Mouse (Mus musculus): ENCODE measurements around the gene Ppp1r18. TPM values are rescaled to one million over a fixed set of nuclear protein-coding genes. Genes with fewer than 3 reads are reported as not detected.

Gene Ppp1r18
- polyA plus RNA-seq, 1 experiment from 2014 or later = 12.4 TPM

DNA sequence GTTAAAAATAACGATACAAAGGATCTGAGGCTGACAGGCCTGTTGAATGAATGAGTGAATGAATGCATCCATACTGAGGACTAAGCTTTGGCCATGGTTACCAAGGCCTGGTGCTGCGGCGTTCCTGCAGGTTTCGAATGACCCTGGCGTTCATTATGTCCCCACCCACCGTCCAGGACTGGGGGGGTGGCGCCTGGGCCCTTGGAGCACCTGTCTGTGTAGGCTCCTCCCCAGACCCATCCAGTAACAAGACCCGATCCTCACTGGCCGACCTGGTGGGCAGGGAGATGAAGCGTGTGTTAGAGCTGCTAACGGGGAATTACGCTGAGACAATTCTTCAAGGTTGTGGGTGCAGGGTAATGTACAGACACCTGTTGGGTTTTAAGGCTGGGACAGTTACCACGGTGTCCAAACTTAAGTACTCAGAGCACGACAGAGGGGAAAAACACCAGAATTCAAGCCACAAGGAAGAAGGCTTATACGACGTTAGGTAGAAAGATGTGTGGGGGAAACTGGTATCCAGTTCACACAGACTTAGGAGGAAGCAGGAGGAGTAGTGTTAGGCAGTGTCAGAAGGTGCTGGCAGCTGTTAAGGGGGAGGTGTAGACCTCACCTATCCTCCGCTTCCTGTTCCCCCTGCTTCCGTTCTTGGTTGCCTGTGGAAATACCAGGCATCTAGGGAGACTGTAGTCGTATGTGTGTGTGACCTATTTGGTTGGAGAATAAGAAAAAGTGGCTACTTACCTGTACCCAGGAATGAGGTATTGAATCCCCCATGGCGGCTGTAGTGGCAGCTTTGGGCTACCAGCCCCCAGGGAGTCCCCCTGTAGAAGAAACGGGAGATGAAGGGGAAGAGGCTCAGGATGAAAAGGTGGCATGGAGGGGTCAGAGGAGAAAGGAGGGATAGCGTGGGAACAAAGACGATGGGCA lies 32.5 kb downstream of the Ppp1r18 start:
- H3K27ac ChIP-seq (replicated peaks) = peak overlapping the region; percentile 86
- H3K4me1 ChIP-seq (replicated peaks) = peaks cover 45% of the 10 kb centered on the region
- peak; percentile 48 for ATAC-seq (ENCODE audit: insufficient read depth)
- no peaks in the 10 kb centered on the region for H3K9me3 ChIP-seq (replicated peaks)
- peaks cover 17% of the 10 kb centered on the region for H3K36me3 ChIP-seq (replicated peaks)
- H3K27me3 ChIP-seq = no peaks in the 10 kb centered on the region
- H3K4me3 ChIP-seq (replicated peaks) = peak overlapping the region; percentile 95
- WGBS (ENCODE audit: insufficient replicate concordance) = 33% methylated on average over 23 of the region's 23 CpGs
- peak overlapping the region; percentile 98 for H3K4me2 ChIP-seq
- peak overlapping the region; percentile 93 for H3K9ac ChIP-seq

GRCm38 (mm10) chr17:35900636-35901035 lies 35.2 kb downstream of the Ppp1r18 start:
- no peak overlapping the region for H3K9ac ChIP-seq
- H3K36me3 ChIP-seq (replicated peaks) = peaks cover 10% of the 10 kb centered on the region; the same call in 1 of the 2 replicates
- peaks cover 50% of the 10 kb centered on the region for H3K4me1 ChIP-seq (replicated peaks)
- no peak overlapping the region for H3K4me3 ChIP-seq (replicated peaks)
- H3K27ac ChIP-seq (replicated peaks) = no peak overlapping the region; the same call in 1 of the 2 replicates
- ATAC-seq (ENCODE audit: insufficient read depth) = no peak
- H3K9me3 ChIP-seq (replicated peaks) = no peaks in the 10 kb centered on the region
- 22% methylated on average over 3 of the region's 3 CpGs for WGBS (ENCODE audit: insufficient replicate concordance)
- H3K4me2 ChIP-seq = no peak overlapping the region
- H3K27me3 ChIP-seq = no peaks in the 10 kb centered on the region

- ATAC-seq (ENCODE audit: insufficient read depth) = no peak
- Histone ChIP-seq H3K27me3 (no peaks in the 10 kb centered on the region), H3K36me3 (replicated peaks) (peaks cover 29% of the 10 kb centered on the region), H3K4me3 (replicated peaks) (no peak overlapping the region), H3K9me3 (replicated peaks) (no peaks in the 10 kb centered on the region), H3K9ac (no peak overlapping the region), H3K4me2 (no peak overlapping the region), H3K27ac (replicated peaks) (no peak overlapping the region), H3K4me1 (replicated peaks) (peaks cover 31% of the 10 kb centered on the region)
- 61% methylated on average over 9 of the region's 9 CpGs for WGBS (ENCODE audit: insufficient replicate concordance)
These were observed 38.1 kb downstream of the Ppp1r18 start for GRCm38 (mm10) chr17:35903343-35903991.

DNA sequence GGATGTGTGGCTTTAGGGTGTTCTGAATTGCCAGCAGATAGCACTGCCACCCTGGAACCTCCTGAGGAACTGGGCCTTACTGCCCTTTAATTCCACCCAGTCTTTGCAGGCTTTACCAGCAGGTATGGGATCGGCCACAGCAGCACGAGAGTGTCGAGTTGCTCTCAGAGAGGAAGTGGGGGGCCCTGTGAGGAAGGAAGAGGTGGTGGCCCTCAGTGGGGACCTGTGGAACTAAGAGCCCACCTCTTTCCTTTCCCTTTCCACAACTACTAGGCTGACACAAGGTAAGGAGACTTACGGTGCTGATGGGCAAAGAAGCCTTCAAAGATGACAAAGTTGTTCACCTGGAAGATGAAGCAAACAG lies 38.6 kb downstream of the Ppp1r18 start:
- no peaks in the 10 kb centered on the region for H3K9me3 ChIP-seq (replicated peaks)
- peaks cover 29% of the 10 kb centered on the region for H3K36me3 ChIP-seq (replicated peaks)
- 0 out of 2 replicates have a peak overlapping the region, but pooled peaks have one; percentile 24 for H3K27ac ChIP-seq (replicated peaks)
- peaks cover 36% of the 10 kb centered on the region for H3K4me1 ChIP-seq (replicated peaks)
- no peak overlapping the region for H3K9ac ChIP-seq
- H3K27me3 ChIP-seq = no peaks in the 10 kb centered on the region
- H3K4me3 ChIP-seq (replicated peaks) = no peak overlapping the region
- H3K4me2 ChIP-seq = no peak overlapping the region
- ATAC-seq (ENCODE audit: insufficient read depth) = no peak
- WGBS (ENCODE audit: insufficient replicate concordance) = 37% methylated on average over 4 of the region's 4 CpGs

- 77% methylated on average over 1 of the region's 1 CpGs for WGBS (ENCODE audit: insufficient replicate concordance)
- ATAC-seq (ENCODE audit: insufficient read depth) = no peak
- no peak overlapping the region for H3K4me2 ChIP-seq
- H3K9ac ChIP-seq = no peak overlapping the region
- H3K27me3 ChIP-seq = no peaks in the 10 kb centered on the region
- H3K4me3 ChIP-seq (replicated peaks) = no peak overlapping the region
- H3K9me3 ChIP-seq (replicated peaks) = no peaks in the 10 kb centered on the region
- H3K4me1 ChIP-seq (replicated peaks) = peaks cover 41% of the 10 kb centered on the region
- no peak overlapping the region for H3K27ac ChIP-seq (replicated peaks)
- H3K36me3 ChIP-seq (replicated peaks) = peaks cover 29% of the 10 kb centered on the region
These were observed 40.2 kb downstream of the Ppp1r18 start for GRCm38 (mm10) chr17:35905587-35905986.

GRCm38 (mm10) chr17:35907609-35908008 lies 42.2 kb downstream of the Ppp1r18 start:
- no peaks in the 10 kb centered on the region for H3K27me3 ChIP-seq
- no peaks in the 10 kb centered on the region for H3K9me3 ChIP-seq (replicated peaks)
- no peak overlapping the region for H3K4me2 ChIP-seq
- 49% methylated on average over 2 of the region's 2 CpGs for WGBS (ENCODE audit: insufficient replicate concordance)
- H3K36me3 ChIP-seq (replicated peaks) = peaks cover 48% of the 10 kb centered on the region
- no peak overlapping the region for H3K4me3 ChIP-seq (replicated peaks)
- H3K4me1 ChIP-seq (replicated peaks) = peaks cover 48% of the 10 kb centered on the region
- no peak overlapping the region for H3K27ac ChIP-seq (replicated peaks)
- ATAC-seq (ENCODE audit: insufficient read depth) = no peak
- no peak overlapping the region for H3K9ac ChIP-seq

DNA sequence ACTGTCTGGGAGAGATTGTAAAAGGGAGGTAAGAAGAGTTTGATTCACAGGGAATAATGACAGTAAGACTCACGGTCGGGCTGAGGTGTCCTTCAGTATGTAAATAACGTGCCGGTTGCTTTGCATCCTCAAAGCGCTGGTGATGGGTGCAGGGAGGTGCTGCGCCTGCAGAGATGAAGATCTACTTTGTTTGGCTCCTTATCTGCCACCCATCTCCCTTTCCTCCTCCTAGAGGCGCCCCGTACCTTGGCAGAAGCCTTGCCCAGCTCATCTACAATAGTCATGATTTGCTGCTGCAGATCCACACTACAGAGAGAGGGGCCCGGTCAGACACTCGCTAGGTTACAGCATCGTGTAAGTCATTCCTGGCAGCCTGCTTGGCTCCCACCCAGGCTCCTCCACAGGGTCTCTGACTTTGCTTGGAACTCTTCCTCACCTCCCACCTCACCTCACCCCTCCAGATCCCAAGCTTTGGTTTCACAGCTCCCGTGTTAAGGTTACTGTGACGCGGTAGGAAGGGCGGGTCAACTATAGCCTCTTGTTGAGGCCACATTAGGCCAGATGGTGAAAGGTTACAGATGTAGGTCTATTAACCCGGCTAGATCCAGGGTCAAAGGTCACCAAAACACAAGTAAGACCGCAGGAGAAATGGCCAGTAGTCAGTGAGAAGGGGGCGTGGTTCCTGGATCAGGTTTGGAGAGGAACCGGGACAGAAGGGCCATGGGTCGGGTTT lies 44.0 kb downstream of the Ppp1r18 start:
- peaks cover 57% of the 10 kb centered on the region for H3K36me3 ChIP-seq (replicated peaks)
- no peaks in the 10 kb centered on the region for H3K9me3 ChIP-seq (replicated peaks)
- no peaks in the 10 kb centered on the region for H3K27me3 ChIP-seq
- H3K4me2 ChIP-seq = peak overlapping the region; percentile 92
- peak overlapping the region; percentile 71 for H3K9ac ChIP-seq
- H3K27ac ChIP-seq (replicated peaks) = peak overlapping the region; percentile 80
- peaks cover 55% of the 10 kb centered on the region for H3K4me1 ChIP-seq (replicated peaks)
- peak overlapping the region; percentile 77 for H3K4me3 ChIP-seq (replicated peaks)
- ATAC-seq (ENCODE audit: insufficient read depth) = peak; percentile 55
- 27% methylated on average over 20 of the region's 20 CpGs for WGBS (ENCODE audit: insufficient replicate concordance)

- ATAC-seq (ENCODE audit: insufficient read depth) = peak; percentile 73
- WGBS (ENCODE audit: insufficient replicate concordance) = 1% methylated on average over 25 of the region's 25 CpGs
These were observed 44.6 kb downstream of the Ppp1r18 start, which contains the start of gene Atat1 for GRCm38 (mm10) chr17:35909919-35910369. Gene Atat1 (minus strand): TSS chr17:35910075.

DNA sequence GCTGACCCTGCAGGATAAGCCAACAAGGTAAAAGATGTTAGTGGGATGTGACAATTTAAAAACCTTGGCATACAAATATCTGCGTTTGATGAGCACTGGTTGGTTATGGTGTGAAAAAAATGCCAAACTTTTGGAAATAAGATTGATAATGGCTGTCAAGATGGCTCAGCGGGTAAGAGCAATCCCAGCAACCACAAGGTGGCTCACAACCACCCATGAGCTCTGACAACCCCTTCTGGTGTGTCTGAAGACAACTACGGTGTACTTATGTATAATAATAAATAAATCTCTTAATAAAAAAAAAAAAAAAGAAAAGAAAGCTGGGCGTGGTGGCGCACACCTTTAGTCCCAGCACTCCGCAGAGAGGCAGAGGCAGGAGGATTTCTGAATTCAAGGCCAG lies 49.6 kb downstream of the Ppp1r18 start:
- no peaks in the 10 kb centered on the region for H3K9me3 ChIP-seq (replicated peaks)
- ATAC-seq (ENCODE audit: insufficient read depth) = no peak
- H3K9ac ChIP-seq = no peak overlapping the region; the same call in 1 of the 2 replicates
- H3K4me1 ChIP-seq (replicated peaks) = peaks cover 60% of the 10 kb centered on the region
- WGBS (ENCODE audit: insufficient replicate concordance) = 52% methylated on average over 6 of the region's 6 CpGs
- 0 out of 2 replicates have a peak overlapping the region, but pooled peaks have one; percentile 96 for H3K27ac ChIP-seq (replicated peaks)
- peaks cover 46% of the 10 kb centered on the region for H3K36me3 ChIP-seq (replicated peaks)
- H3K4me3 ChIP-seq (replicated peaks) = peak overlapping the region; percentile 77
- H3K4me2 ChIP-seq = peak overlapping the region; percentile 82
- H3K27me3 ChIP-seq = no peaks in the 10 kb centered on the region

More at GRCm38 (mm10) chr17:35909919-35910369, 44.6 kb downstream of the Ppp1r18 start, which contains the start of gene Atat1:
- no peaks in the 10 kb centered on the region for H3K9me3 ChIP-seq (replicated peaks)
- peak within 1 kb of the TSS; percentile 80 for H3K27ac ChIP-seq (replicated peaks)
- peak within 1 kb of the TSS; percentile 92 for H3K4me2 ChIP-seq
- peaks cover 58% of the 10 kb centered on the region for H3K4me1 ChIP-seq (replicated peaks)
- peak within 1 kb of the TSS; percentile 77 for H3K4me3 ChIP-seq (replicated peaks)
- H3K36me3 ChIP-seq (replicated peaks) = peaks cover 57% of the 10 kb centered on the region
- H3K27me3 ChIP-seq = no peaks in the 10 kb centered on the region
- H3K9ac ChIP-seq = peak within 1 kb of the TSS; percentile 71

DNA sequence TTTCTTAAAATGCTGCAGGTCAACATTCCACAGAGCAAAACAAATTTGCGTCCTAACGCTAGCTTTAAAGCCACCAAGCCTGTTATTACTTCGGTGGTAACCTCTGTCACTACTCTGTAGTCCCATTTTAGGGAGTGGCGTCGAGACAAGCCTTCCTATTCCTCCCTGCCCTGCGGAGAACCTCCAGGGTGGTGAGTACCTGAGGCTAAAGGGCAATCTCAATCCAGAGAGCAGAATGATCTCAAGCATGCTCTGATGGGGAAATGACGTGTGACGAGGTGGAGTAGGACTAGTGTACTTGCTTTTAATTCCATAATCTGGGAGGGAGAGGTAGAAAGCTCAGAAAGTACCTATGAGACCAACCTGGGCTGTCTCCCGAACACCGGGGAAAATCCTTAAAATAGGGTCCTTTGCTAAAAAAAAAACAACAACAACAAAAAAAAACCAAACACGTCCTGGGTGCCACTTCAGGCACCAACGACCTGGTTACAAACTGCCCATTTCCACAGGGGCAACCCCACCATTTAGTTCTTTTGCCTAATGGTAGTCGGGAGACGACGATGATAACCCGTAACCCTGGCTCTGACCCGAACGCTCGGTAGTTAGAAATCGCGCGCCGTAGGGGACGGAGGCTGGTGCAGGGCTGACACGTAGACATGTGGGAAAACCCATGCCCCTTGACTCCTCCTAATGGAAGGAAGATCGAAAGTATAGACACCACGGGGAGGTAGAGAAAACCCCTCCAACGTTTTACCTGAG lies 50.3 kb downstream of the Ppp1r18 start:
- no peak; the same call in none of the 2 replicates for ATAC-seq (ENCODE audit: insufficient read depth)
- peak overlapping the region; percentile 96 for H3K27ac ChIP-seq (replicated peaks)
- no peaks in the 10 kb centered on the region for H3K27me3 ChIP-seq
- peak overlapping the region; percentile 77 for H3K4me3 ChIP-seq (replicated peaks)
- peaks cover 53% of the 10 kb centered on the region for H3K36me3 ChIP-seq (replicated peaks)
- peak overlapping the region; percentile 82 for H3K4me2 ChIP-seq
- H3K9me3 ChIP-seq (replicated peaks) = no peaks in the 10 kb centered on the region
- H3K4me1 ChIP-seq (replicated peaks) = peaks cover 64% of the 10 kb centered on the region
- H3K9ac ChIP-seq = peak overlapping the region; percentile 87
- under 1% methylated on average over 28 of the region's 28 CpGs for WGBS (ENCODE audit: insufficient replicate concordance)
